Mouse (Mus musculus) hindbrain, embryonic 13.5 days (tissue): Measurements from ENCODE around the gene Ovol3. TPM values are rescaled to one million over a fixed set of nuclear protein-coding genes. Genes with fewer than 3 reads are reported as not detected.
"Not testable (repeated sequence)": the region's sequence is repeated elsewhere in the genome, so short reads cannot be mapped to it uniquely, and the experiment has no call there.

ENCODE experiments used
- ATAC-seq: fragments of 200-750 bp; cut with Nextera tagmentation; 2 replicates; pipeline ENCODE4 v1.8.0; 2017; ENCODE audit warnings: moderate TSS enrichment; ENCODE audit not compliant: low FRiP score
- H3K27ac ChIP-seq: fragments of 300-500 bp; sonication (generic); 2 replicates; pipeline ENCODE4 v1.5.1; 2015; ENCODE audit warnings: inconsistent platforms, mild to moderate bottlenecking, moderate library complexity
- H3K27me3 ChIP-seq: fragments of 300-500 bp; sonication (generic); 2 replicates; pipeline ENCODE4 v1.6.1; 2015; ENCODE audit warnings: mild to moderate bottlenecking, inconsistent platforms
- H3K36me3 ChIP-seq: fragments of 300-500 bp; sonication (generic); 2 replicates; pipeline ENCODE4 v1.6.1; 2015; ENCODE audit warnings: mild to moderate bottlenecking, inconsistent platforms
- H3K4me1 ChIP-seq: fragments of 300-500 bp; sonication (generic); replicated peaks from 2 replicates; pipeline ENCODE4 v1.6.1; 2015; ENCODE audit warnings: inconsistent platforms
- H3K4me2 ChIP-seq: fragments of 300-500 bp; sonication (generic); 2 replicates; pipeline ENCODE4 v1.6.1; 2015; ENCODE audit warnings: inconsistent platforms, mild to moderate bottlenecking, moderate library complexity
- H3K4me3 ChIP-seq: fragments of 300-500 bp; sonication (generic); 2 replicates; pipeline ENCODE4 v1.5.1; 2015; ENCODE audit warnings: mild to moderate bottlenecking, inconsistent platforms
- H3K9ac ChIP-seq: fragments of 300-500 bp; sonication (generic); 2 replicates; pipeline ENCODE4 v1.6.1; 2015; ENCODE audit warnings: mild to moderate bottlenecking, inconsistent platforms
- H3K9me3 ChIP-seq: fragments of 300-500 bp; sonication (generic); 2 replicates; pipeline ENCODE4 v1.6.1; 2016; ENCODE audit warnings: inconsistent platforms
- WGBS: fragments of 180-500 bp; shearing (Covaris S2); methylation state at CpG from one replicate; pipeline ENCODE4 v1.1.7; 2015; 5-methylcytosine and 5-hydroxymethylcytosine counted together
- polyA plus RNA-seq: library from polyadenylated mRNA; unstranded; fragments of >200 nt; fragmentation: Nextera tagmentation; extraction: Ambion mirVana; gene quantifications from 2 replicates; pipeline ENCODE4 v1.2.1, GENCODE M21; 2015

Gene Ovol3
- polyA plus RNA-seq, 1 experiment from 2014 or later, result not detected

GRCm38 (mm10) chr7:30220008-30220356 lies 15.5 kb downstream of the Ovol3 start:
- ATAC-seq, result no peak
- Histone ChIP-seq H3K36me3 (peaks cover 27% of the 10 kb centered on the region), H3K4me2 (peak overlapping the region; percentile 74), H3K27me3 (no peaks in the 10 kb centered on the region), H3K9ac (peak overlapping the region; percentile 68), H3K27ac (peak overlapping the region; percentile 41), H3K4me3 (peak overlapping the region; percentile 42), H3K9me3 (no peaks in the 10 kb centered on the region), H3K4me1 (peaks cover 13% of the 10 kb centered on the region)
- 21% methylated on average over 11 of the region's 11 CpGs for WGBS

GRCm38 (mm10) chr7:30219293-30220007 lies 16.1 kb downstream of the Ovol3 start:
- Histone ChIP-seq H3K4me2 (peak overlapping the region; percentile 74), H3K9ac (peak overlapping the region; percentile 68), H3K36me3 (peaks cover 22% of the 10 kb centered on the region), H3K9me3 (no peaks in the 10 kb centered on the region), H3K4me3 (peak overlapping the region; percentile 42), H3K27ac (peak overlapping the region; percentile 78), H3K4me1 (peaks cover 13% of the 10 kb centered on the region), H3K27me3 (no peaks in the 10 kb centered on the region)
- WGBS, result 5% methylated on average over 16 of the region's 16 CpGs
- peak; percentile 46 for ATAC-seq

- WGBS, result 76% methylated on average over 2 of the region's 2 CpGs
- H3K4me3 ChIP-seq, result no peak overlapping the region
- no peaks in the 10 kb centered on the region for H3K9me3 ChIP-seq
- peaks cover 3% of the 10 kb centered on the region for H3K36me3 ChIP-seq
- no peak overlapping the region for H3K27ac ChIP-seq
- H3K9ac ChIP-seq, result no peak overlapping the region
- no peak overlapping the region for H3K4me2 ChIP-seq
- peaks cover 13% of the 10 kb centered on the region for H3K4me1 ChIP-seq
- ATAC-seq, result 0 out of 2 replicates have a peak, but pooled peaks have one; percentile 46
- H3K27me3 ChIP-seq, result no peaks in the 10 kb centered on the region
Measured at GRCm38 (mm10) chr7:30217277-30217676, 18.2 kb downstream of the Ovol3 start.

GRCm38 (mm10) chr7:30216723-30217151 lies 18.8 kb downstream of the Ovol3 start:
- H3K4me1 ChIP-seq, result peaks cover 13% of the 10 kb centered on the region
- peak overlapping the region; percentile 22 for H3K4me3 ChIP-seq
- ATAC-seq, result peak; percentile 72
- peak overlapping the region; percentile 72 for H3K27ac ChIP-seq
- no peaks in the 10 kb centered on the region for H3K9me3 ChIP-seq
- H3K27me3 ChIP-seq, result no peaks in the 10 kb centered on the region
- H3K36me3 ChIP-seq, result no peaks in the 10 kb centered on the region
- peak overlapping the region; percentile 51 for H3K4me2 ChIP-seq
- H3K9ac ChIP-seq, result peak overlapping the region; percentile 63; the same call in 1 of the 2 replicates
- under 1% methylated on average over 16 of the region's 16 CpGs for WGBS

GRCm38 (mm10) chr7:30215875-30216274 lies 19.6 kb downstream of the Ovol3 start:
- no peak for ATAC-seq
- Histone ChIP-seq H3K27ac (no peak overlapping the region), H3K27me3 (no peaks in the 10 kb centered on the region), H3K4me3 (no peak overlapping the region), H3K4me2 (no peak overlapping the region), H3K36me3 (no peaks in the 10 kb centered on the region), H3K9me3 (no peaks in the 10 kb centered on the region), H3K9ac (no peak overlapping the region), H3K4me1 (peaks cover 13% of the 10 kb centered on the region)
- WGBS, result 60% methylated on average over 3 of the region's 3 CpGs

GRCm38 (mm10) chr7:30213881-30214280 lies 21.6 kb downstream of the Ovol3 start:
- Histone ChIP-seq H3K27me3 (no peaks in the 10 kb centered on the region), H3K9ac (no peak overlapping the region), H3K4me2 (no peak overlapping the region), H3K36me3 (no peaks in the 10 kb centered on the region), H3K27ac (no peak overlapping the region), H3K4me1 (peaks cover 1% of the 10 kb centered on the region; the same call in 1 of the 2 replicates), H3K4me3 (no peak overlapping the region), H3K9me3 (no peaks in the 10 kb centered on the region)
- no peak for ATAC-seq
- 93% methylated on average over 3 of the region's 3 CpGs for WGBS

GRCm38 (mm10) chr7:30211025-30211424 lies 24.5 kb downstream of the Ovol3 start:
- WGBS, result 19% methylated on average over 4 of the region's 4 CpGs
- H3K4me1 ChIP-seq, result no peaks in the 10 kb centered on the region
- H3K4me3 ChIP-seq, result no peak overlapping the region
- no peaks in the 10 kb centered on the region for H3K9me3 ChIP-seq
- no peak for ATAC-seq
- H3K36me3 ChIP-seq, result no peaks in the 10 kb centered on the region
- no peak overlapping the region for H3K27ac ChIP-seq
- H3K4me2 ChIP-seq, result no peak overlapping the region
- H3K9ac ChIP-seq, result no peak overlapping the region
- 0 out of 2 replicates have a peak, but pooled peaks cover 2% of the 10 kb centered on the region for H3K27me3 ChIP-seq

GRCm38 (mm10) chr7:30206364-30206763 lies 29.2 kb downstream of the Ovol3 start:
- H3K4me1 ChIP-seq, H3K4me2 ChIP-seq, H3K27ac ChIP-seq, ATAC-seq, H3K9me3 ChIP-seq, H3K27me3 ChIP-seq, H3K9ac ChIP-seq, H3K36me3 ChIP-seq, H3K4me3 ChIP-seq: not testable (repeated sequence)
- 52% methylated on average over 5 of the region's 5 CpGs for WGBS

- H3K27ac ChIP-seq, result no peak overlapping the region
- no peak overlapping the region for H3K4me2 ChIP-seq
- H3K4me1 ChIP-seq, result peaks cover 6% of the 10 kb centered on the region
- ATAC-seq, result no peak
- H3K36me3 ChIP-seq, result no peaks in the 10 kb centered on the region
- WGBS, result 3% methylated on average over 2 of the region's 2 CpGs
- H3K9ac ChIP-seq, result no peak overlapping the region
- no peak overlapping the region for H3K4me3 ChIP-seq
- no peaks in the 10 kb centered on the region for H3K9me3 ChIP-seq
- H3K27me3 ChIP-seq, result 0 out of 2 replicates have a peak, but pooled peaks cover 2% of the 10 kb centered on the region
Measured at GRCm38 (mm10) chr7:30205383-30205782, 30.1 kb downstream of the Ovol3 start.

GRCm38 (mm10) chr7:30204380-30204779 lies 31.1 kb downstream of the Ovol3 start:
- ATAC-seq, result no peak
- WGBS, result 21% methylated on average over 8 of the region's 8 CpGs
- 0 out of 2 replicates have a peak, but pooled peaks cover 2% of the 10 kb centered on the region for H3K27me3 ChIP-seq
- H3K4me1 ChIP-seq, result peaks cover 6% of the 10 kb centered on the region
- no peaks in the 10 kb centered on the region for H3K36me3 ChIP-seq
- H3K9me3 ChIP-seq, result no peaks in the 10 kb centered on the region
- H3K4me3 ChIP-seq, result no peak overlapping the region
- H3K9ac ChIP-seq, result no peak overlapping the region
- H3K4me2 ChIP-seq, result 0 out of 2 replicates have a peak overlapping the region, but pooled peaks have one; percentile 18
- no peak overlapping the region for H3K27ac ChIP-seq

- no peak for ATAC-seq
- Histone ChIP-seq H3K4me2 (no peak overlapping the region), H3K27me3 (0 out of 2 replicates have a peak, but pooled peaks cover 2% of the 10 kb centered on the region), H3K36me3 (no peaks in the 10 kb centered on the region), H3K4me1 (peaks cover 11% of the 10 kb centered on the region), H3K9ac (no peak overlapping the region), H3K27ac (no peak overlapping the region), H3K9me3 (no peaks in the 10 kb centered on the region), H3K4me3 (no peak overlapping the region)
- WGBS, result 84% methylated on average over 11 of the region's 11 CpGs
Measured at GRCm38 (mm10) chr7:30202895-30203690, 32.4 kb downstream of the Ovol3 start.

- not testable (repeated sequence) for H3K9ac ChIP-seq, H3K4me3 ChIP-seq, ATAC-seq, H3K27me3 ChIP-seq, H3K9me3 ChIP-seq, H3K27ac ChIP-seq, H3K36me3 ChIP-seq, H3K4me2 ChIP-seq
- H3K4me1 ChIP-seq, result peaks cover 11% of the 10 kb centered on the region
- 96% methylated on average over 5 of the region's 5 CpGs for WGBS
Measured at GRCm38 (mm10) chr7:30200661-30201060, 34.9 kb downstream of the Ovol3 start.
